ENCODE assay signal across 24 mouse cellular contexts in the genomic region with DNA sequence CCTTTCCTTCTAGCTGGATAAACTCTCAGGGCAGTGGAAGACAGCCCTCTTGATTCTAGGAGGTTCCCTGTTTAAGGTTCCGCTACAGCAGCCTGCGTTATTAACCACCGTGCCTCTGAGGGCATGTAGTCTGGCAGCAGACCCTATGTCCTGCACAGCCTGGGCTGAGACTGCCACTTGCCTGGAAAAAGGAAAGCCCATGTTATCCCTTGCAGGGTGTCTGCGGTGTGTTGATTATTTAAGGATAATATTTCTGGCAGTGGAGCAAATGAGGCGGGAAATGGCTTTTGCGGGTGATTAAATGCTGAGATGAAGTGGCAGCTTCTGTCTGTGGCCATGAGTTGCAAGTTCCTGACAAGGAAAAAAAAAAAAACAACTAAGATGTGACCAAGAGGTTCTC.
DNase-seq lines count a peak whose midpoint lies in the region; ATAC-seq and TF ChIP-seq lines count a peak whose summit lies in the region.
"Had no signal": no experiment of that assay in that cellular context is flagged by ENCODE, and none has a peak within 500 bp of the region (broad histone marks: within the 10 kb centered on the region; RNA-seq: fewer than 3 reads in every experiment).

No protein-coding gene starts in this region.

- peak overlapping the region; percentile 27; the same call in 1 of the 2 replicates for H3K27ac ChIP-seq in kidney, embryonic 15.5 days
- H3K27ac ChIP-seq in kidney, adult 2 months (ENCODE audit: insufficient read depth, low read depth, low read length) = no peak overlapping the region
- H3K27ac ChIP-seq: forebrain, embryonic 10.5 days; forebrain, embryonic 15.5 days; heart, adult 2 months; hindbrain, embryonic 14.5 days; hindbrain, postnatal 0 days had no signal

- no peak for TF ChIP-seq CTCF in kidney, adult 2 months (conservative IDR thresholded peaks at IDR 0.05; ENCODE audit: insufficient read depth, insufficient read length, low read depth, low read length)

- no peak overlapping the region for H3K4me3 ChIP-seq in kidney, embryonic 15.5 days (replicated peaks)
- no peak overlapping the region for H3K4me3 ChIP-seq in kidney, adult 2 months (ENCODE audit: insufficient read depth, low read depth, low read length)
- H3K4me3 ChIP-seq: forebrain, embryonic 10.5 days; forebrain, embryonic 15.5 days; heart, adult 2 months had no signal

- H3K9me3 ChIP-seq in kidney, embryonic 15.5 days (replicated peaks) = no peaks in the 10 kb centered on the region
- H3K9me3 ChIP-seq: forebrain, embryonic 10.5 days; forebrain, embryonic 15.5 days had no signal

- DNase-seq in heart, adult 11 months = peak; percentile 74
- DNase-seq in heart, postnatal 14 days = no peak
- no peak for DNase-seq in kidney, adult 18-20 months
- peak; percentile 9 to 28 for DNase-seq in kidney, postnatal 4 days
- no peak for DNase-seq in kidney, adult 2 months
- DNase-seq: adrenal gland, postnatal 10 days; adrenal gland, postnatal 36 days; B cell, adult 2 months; cerebellum, adult 18-20 months; cerebellum, adult 9-10 months; cerebellum, postnatal 14 days; gastrocnemius, postnatal 25 days; heart, adult 2 months; heart, postnatal 36 days had no signal

- 41% methylated on average over 6 of the region's 6 CpGs for WGBS in kidney, embryonic 15.5 days
- 35% methylated on average over 6 of the region's 6 CpGs for WGBS in kidney, adult 2 months

- peak; percentile 85 for ATAC-seq in kidney, embryonic 15.5 days (replicated peaks; ENCODE audit: low FRiP score)
- ATAC-seq: forebrain, embryonic 15.5 days; hindbrain, postnatal 0 days; inflammation-experienced regulatory T-cells, adult 6 months; Patski had no signal

- no peak overlapping the region for H3K9ac ChIP-seq in kidney, embryonic 15.5 days
- H3K9ac ChIP-seq: forebrain, embryonic 15.5 days; hindbrain, embryonic 14.5 days had no signal

- intact Hi-C loops in heart, postnatal 14 days (cut with DNase I) = no loop called here

- H3K36me3 ChIP-seq in kidney, embryonic 15.5 days = no peaks in the 10 kb centered on the region
- no peaks in the 10 kb centered on the region for H3K36me3 ChIP-seq in kidney, adult 2 months (ENCODE audit: control insufficient read depth, insufficient read depth, low read length)
- H3K36me3 ChIP-seq: forebrain, embryonic 10.5 days; forebrain, embryonic 15.5 days; G1E had no signal

- no peak for TF ChIP-seq POLR2A in kidney, adult 2 months (IDR thresholded peaks at IDR 0.05; ENCODE audit: low read depth, low read length)

- peaks cover 23% of the 10 kb centered on the region for H3K4me1 ChIP-seq in kidney, embryonic 15.5 days
- H3K4me1 ChIP-seq in kidney, adult 2 months (ENCODE audit: control insufficient read depth, insufficient read depth, low read length) = no peaks in the 10 kb centered on the region
- H3K4me1 ChIP-seq: forebrain, embryonic 15.5 days had no signal

- no peak overlapping the region for H3K4me2 ChIP-seq in kidney, embryonic 15.5 days
- H3K4me2 ChIP-seq: forebrain, embryonic 15.5 days; heart, embryonic 11.5 days; hindbrain, embryonic 14.5 days had no signal

- H3K27me3 ChIP-seq in kidney, embryonic 15.5 days = 0 out of 2 replicates have a peak, but pooled peaks cover 4% of the 10 kb centered on the region
- no peaks in the 10 kb centered on the region for H3K27me3 ChIP-seq in kidney, adult 2 months (replicated peaks; ENCODE audit: control insufficient read depth, insufficient read depth, low read length)
- H3K27me3 ChIP-seq: CH12.LX; forebrain, embryonic 15.5 days had no signal

Comparison
In these comparisons a context has a peak if more than half of its experiments do, and no peak if none do; other contexts are left out.
1. DNase-seq: peak in heart, adult 11 months (single experiment) and kidney, postnatal 4 days (2 of 2); none in heart, postnatal 14 days (0 of 2), kidney, adult 18-20 months (single experiment) and kidney, adult 2 months (single experiment).